Mouse (Mus musculus): ENCODE data around the gene Cyp4v3. TPM values are rescaled to one million over a fixed set of nuclear protein-coding genes. Genes with fewer than 3 reads are reported as not detected.

The Cyp4v3 gene
- 7.7 and 8.2 TPM in 2 replicates for polyA plus RNA-seq (2012; rRNA removed)

DNA sequence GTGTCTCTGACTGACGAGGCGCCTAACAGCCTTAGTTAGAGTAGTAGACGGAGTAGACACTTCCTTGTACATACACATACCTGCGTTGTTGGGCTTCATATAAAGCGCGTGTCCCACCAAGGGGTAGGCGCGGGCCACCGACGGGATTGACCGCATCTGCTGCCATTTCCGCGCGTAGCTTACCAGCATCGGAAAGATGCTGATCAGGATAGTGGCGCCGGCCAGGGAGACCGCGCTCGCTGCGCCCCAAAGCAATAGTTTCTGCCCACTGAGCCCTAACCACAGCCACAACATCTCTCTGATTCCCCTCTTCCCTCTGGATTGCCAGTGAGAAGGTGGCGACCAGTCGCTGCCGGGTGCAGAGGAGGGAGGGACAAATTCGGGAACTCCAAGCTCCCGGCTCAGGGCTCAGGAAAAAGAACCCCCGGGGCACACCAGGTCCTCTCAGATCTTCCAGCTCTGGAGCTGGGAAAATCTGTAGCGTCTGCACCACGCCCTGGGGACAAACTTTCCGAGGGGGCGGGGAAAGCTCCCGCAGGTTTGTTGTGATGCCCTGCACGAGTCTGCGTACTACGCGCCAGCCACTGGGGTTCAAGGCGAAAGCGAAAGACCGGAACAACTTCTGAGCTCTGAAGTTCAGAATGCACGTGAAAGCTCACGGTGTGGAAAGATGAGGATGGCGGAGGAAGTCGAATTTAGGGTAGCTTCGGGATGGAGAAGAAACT, at the start of gene Cyp4v3:
Gene Cyp4v3, minus strand, starts transcription at position 532 of the 725 bp plus-strand sequence.

DNA sequence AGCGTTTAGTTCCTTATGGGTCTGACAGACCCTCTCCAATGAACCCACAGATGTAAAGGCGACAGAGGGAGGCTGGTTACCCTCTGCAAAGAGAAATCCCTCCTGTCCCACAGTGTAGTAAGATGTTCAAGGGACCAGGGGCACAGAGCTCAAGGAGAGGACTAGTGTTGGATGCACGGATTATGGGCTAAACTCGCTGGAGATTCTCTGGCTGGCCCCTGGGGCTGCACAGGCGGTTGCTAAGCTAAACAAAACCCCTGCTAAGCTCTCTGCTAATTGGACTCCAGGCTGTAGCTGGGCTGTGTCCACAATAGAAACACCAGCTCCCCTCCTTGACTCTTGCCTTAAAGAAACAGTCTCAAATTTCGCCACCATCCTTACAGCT, 48.9 kb upstream of the Cyp4v3 start, which contains the start of gene Fam149a:
Gene Fam149a, minus strand, starts transcription at position 329 of the 385 bp plus-strand sequence.

DNA sequence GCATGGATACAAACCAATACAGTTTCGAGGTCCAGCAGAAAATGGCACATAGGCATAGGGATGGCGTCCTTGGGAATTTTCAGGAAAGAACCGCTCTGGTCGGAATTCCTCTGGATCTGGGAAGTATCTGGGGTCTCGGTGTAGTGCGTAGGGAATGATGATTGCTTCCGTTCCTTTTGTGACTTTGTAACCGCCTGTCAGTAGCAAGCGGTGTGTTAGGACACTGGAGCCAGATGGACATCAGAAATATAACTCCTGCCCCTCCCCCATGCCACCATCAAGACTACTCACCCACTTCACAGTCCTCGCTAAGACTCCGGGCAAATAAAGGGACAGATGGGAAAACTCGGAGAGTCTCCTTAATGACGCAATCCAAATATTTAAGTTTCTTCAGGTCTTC, 24.6 kb downstream of the Cyp4v3 start, which contains the start of gene Gm45753:
Gene Gm45753, minus strand, starts transcription at position 101 of the 400 bp plus-strand sequence.

DNA sequence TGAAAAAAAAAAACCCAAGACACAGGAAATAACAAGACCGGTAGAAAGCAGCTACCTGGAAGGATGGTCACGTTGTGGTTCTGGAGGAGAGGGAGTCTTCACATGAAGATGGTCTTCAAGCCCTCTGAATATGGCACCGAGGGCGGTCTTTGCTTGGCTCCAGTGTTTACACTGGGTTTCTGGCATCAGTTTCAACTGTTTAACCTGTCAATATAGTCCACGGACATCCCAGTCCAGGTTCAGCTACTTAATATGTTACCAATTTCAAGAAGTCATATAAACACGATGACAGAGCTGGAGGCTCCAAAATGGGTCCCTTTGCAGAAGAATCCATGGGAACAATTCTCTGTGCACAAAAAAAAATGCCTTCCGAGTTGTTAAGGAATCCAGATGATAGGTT, 38.3 kb downstream of the Cyp4v3 start, which contains the start of gene Klkb1:
Gene Klkb1, minus strand, starts transcription at position 173 of the 400 bp plus-strand sequence.

DNA sequence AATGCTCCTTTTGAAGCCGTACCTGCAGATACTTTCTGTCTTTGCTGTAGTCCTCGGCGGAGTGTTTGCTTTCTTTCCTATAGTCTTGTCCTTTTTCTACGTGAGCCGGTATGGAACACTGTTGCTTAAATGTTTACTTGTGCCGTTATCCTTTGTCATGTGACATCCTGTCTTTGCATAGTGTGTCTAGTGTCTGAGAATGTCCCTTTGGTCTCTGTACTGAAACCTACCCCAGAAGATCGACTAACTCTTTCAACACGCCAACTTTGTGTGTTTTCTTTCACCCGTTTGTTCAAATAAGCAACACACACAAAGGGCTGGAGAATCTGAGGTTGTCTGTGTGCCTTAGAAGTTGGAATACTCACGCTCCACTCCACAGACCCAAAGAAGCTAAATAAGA, 71.1 kb downstream of the Cyp4v3 start, which contains the start of gene F11:
Gene F11, minus strand, starts transcription at position 112 of the 400 bp plus-strand sequence.

Other genes starting within 250 kb of the Cyp4v3 start
- gene F11, start 71.2 kb downstream of the Cyp4v3 start, polyA plus RNA-seq (2012; rRNA removed), result 73.9 and 77.5 TPM in 2 replicates
- 28.9 and 32.7 TPM in 2 replicates for gene Klkb1, start 38.4 kb downstream of the Cyp4v3 start, polyA plus RNA-seq (2012; rRNA removed)
- gene Gm45753, start 24.8 kb downstream of the Cyp4v3 start, polyA plus RNA-seq (2012; rRNA removed), result 0.41 and 0.52 TPM in 2 replicates
- gene Fam149a, start 49.1 kb upstream of the Cyp4v3 start, polyA plus RNA-seq (2012; rRNA removed), result 1.4 and 1.5 TPM in 2 replicates
- gene Tlr3, start 77.9 kb upstream of the Cyp4v3 start, polyA plus RNA-seq (2012; rRNA removed), result 1.6 and 1.8 TPM in 2 replicates
- gene Sorbs2, start 174.6 kb upstream of the Cyp4v3 start, polyA plus RNA-seq (2012; rRNA removed), result 8.7 and 9.3 TPM in 2 replicates